Mouse (Mus musculus): ENCODE data around the gene Pak4.
"Not testable (repeated sequence)": the region's sequence is repeated elsewhere in the genome, so short reads cannot be mapped to it uniquely, and the experiment has no call there.

Pak4 gene

GRCm38 (mm10) chr7:28597642-28598446, at the start of gene Pak4, which contains the start of gene Samd4b:
TSS of gene Pak4 (minus strand) at chr7:28598185.
TSS of gene Samd4b (minus strand) at chr7:28598144.
- DNase-seq = peak; percentile 99 to 100

GRCm38 (mm10) chr7:28647016-28647415, 49.0 kb upstream of the Pak4 start:
- DNase-seq = no peak

GRCm38 (mm10) chr7:28645947-28646475, 48.0 kb upstream of the Pak4 start:
- no peak for DNase-seq

- DNase-seq = no peak
Measured at GRCm38 (mm10) chr7:28645366-28645765, 47.4 kb upstream of the Pak4 start.

- DNase-seq = peak; percentile 28 to 43
Measured at GRCm38 (mm10) chr7:28641546-28641945, 43.6 kb upstream of the Pak4 start.

- no peak for DNase-seq
Measured at GRCm38 (mm10) chr7:28637511-28637910, 39.5 kb upstream of the Pak4 start.

- no peak for DNase-seq
Measured at GRCm38 (mm10) chr7:28634128-28634527, 36.1 kb upstream of the Pak4 start.

GRCm38 (mm10) chr7:28631073-28631472, 33.1 kb upstream of the Pak4 start, which contains the start of gene Acp7:
TSS of gene Acp7 (minus strand) at chr7:28631332.
- DNase-seq = no peak

GRCm38 (mm10) chr7:28624791-28625190, 26.8 kb upstream of the Pak4 start:
- no peak for DNase-seq

- DNase-seq = no peak
Measured at GRCm38 (mm10) chr7:28619098-28619715, 21.2 kb upstream of the Pak4 start.

GRCm38 (mm10) chr7:28605951-28606350, 8.0 kb upstream of the Pak4 start:
- no peak for DNase-seq

- not testable (repeated sequence) for DNase-seq
Measured at GRCm38 (mm10) chr7:28603788-28604187, 5.8 kb upstream of the Pak4 start.

- no peak for DNase-seq
Measured at GRCm38 (mm10) chr7:28603136-28603535, 5.2 kb upstream of the Pak4 start.

GRCm38 (mm10) chr7:28601668-28602067, 3.7 kb upstream of the Pak4 start:
- DNase-seq = peak in 1 of 2 experiments; percentile 71

- DNase-seq = peak; percentile 77 to 85
Measured at GRCm38 (mm10) chr7:28601029-28601428, 3.0 kb upstream of the Pak4 start.

- DNase-seq = no peak
Measured at GRCm38 (mm10) chr7:28598951-28599350, 966 bp upstream of the Pak4 start.

- DNase-seq = no peak
Measured at GRCm38 (mm10) chr7:28597277-28597570, 761 bp downstream of the Pak4 start.

- peak; percentile 74 to 85 for DNase-seq
Measured at GRCm38 (mm10) chr7:28596436-28597276, 1.3 kb downstream of the Pak4 start.

GRCm38 (mm10) chr7:28595751-28596435, 2.1 kb downstream of the Pak4 start:
- no peak for DNase-seq

GRCm38 (mm10) chr7:28593206-28594111, 4.5 kb downstream of the Pak4 start:
- peak; percentile 56 to 76 for DNase-seq

- no peak for DNase-seq
Measured at GRCm38 (mm10) chr7:28591862-28592261, 6.1 kb downstream of the Pak4 start.

Measured in lung, postnatal 4 days (tissue).